Mouse (Mus musculus): Measurements from ENCODE around the gene Spata45.
A peak's percentile ranks its signal among the peaks of the same experiment; 100 is the strongest.
"Not testable (repeated sequence)": the region's sequence is repeated elsewhere in the genome, so short reads cannot be mapped to it uniquely, and the experiment has no call there.

Spata45 gene

DNA sequence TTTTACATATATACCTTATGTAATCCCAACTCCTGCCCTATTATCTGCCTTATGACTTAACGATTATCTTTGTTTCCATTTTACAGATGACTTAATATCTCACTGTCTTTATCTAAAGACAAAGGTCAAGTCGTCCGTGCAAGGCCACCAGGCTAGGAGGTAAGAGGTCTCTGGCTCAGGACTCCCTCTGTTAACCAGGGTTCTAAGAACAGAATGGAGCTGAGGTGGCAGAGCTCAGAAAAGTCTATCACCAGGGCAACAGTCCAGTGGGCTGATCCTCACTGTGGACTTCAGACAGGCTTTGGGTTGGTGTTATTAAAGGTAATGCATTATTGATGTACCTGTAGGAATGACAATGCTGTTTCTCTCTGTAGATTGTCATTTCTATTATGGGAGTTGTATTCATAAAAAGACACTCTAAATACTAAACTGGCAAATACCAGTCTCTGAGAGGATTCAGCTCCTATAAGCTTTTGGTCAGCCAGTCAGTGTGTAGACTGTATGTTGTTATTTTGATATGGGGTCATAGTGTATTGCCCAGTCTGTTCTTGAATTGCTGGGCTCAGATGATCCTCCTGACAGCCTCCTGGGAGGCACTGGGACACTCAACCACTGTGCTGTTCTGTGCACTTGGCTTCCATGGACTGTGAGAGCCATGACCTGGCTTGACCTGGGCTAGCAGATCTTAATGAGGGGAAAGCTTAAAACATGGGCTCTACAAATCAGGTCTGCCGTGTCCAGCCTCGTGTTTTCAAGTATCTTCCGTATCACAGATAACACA lies at the start of gene Spata45:
Gene Spata45, plus strand, starts transcription at position 86 of the 781 bp plus-strand sequence.
- DNase-seq, result no peak

DNA sequence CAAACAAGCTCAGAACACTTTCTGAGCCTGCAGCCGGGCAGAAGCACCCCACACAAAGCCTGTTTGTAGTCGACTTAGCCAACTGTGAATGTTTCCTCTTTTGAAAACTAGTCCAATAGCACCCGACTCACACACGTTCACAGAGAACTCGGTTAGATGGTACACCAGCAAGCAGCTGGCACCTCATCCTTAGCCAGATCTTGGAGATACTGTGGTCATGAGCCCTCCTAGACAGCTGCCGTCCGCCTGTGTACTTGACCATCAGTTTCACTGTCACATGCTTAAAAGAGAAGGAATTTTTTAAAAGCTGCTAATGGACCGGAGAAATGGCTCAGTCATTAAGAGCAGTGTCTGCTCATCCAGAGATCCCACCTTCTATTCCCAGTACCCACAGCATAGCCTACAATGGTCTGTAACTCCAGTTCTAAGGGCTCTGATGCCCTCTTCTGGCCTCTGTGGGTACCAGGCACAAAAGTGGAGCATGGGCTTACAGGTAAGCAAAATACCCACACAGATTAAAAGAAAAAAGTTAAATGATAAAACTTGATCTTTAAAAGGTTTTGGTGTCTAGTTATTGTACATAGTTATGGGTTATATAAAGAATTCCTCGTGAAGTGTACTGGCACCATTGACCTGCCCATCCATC lies 46.9 kb upstream of the Spata45 start:
- no peak for DNase-seq

DNA sequence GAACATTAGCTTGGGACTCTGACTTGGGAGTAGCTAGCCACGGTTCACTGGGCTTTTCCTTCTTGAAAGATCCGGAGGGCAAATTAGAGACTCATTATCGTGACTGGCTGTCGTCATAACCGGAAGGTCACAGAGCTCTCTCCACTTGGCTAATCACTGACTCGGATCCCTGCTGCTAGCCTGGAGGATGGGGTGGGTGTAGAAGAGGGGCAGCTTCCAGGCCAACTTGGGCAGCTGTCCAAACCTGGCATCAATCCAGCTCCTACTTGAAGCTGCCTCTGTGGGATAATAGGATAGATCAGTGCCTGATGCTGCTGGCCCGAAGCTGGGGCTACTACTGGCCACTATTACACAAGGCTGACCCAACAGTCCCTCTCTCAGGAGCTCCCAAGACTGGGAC lies 40.9 kb upstream of the Spata45 start:
- DNase-seq, result no peak

DNA sequence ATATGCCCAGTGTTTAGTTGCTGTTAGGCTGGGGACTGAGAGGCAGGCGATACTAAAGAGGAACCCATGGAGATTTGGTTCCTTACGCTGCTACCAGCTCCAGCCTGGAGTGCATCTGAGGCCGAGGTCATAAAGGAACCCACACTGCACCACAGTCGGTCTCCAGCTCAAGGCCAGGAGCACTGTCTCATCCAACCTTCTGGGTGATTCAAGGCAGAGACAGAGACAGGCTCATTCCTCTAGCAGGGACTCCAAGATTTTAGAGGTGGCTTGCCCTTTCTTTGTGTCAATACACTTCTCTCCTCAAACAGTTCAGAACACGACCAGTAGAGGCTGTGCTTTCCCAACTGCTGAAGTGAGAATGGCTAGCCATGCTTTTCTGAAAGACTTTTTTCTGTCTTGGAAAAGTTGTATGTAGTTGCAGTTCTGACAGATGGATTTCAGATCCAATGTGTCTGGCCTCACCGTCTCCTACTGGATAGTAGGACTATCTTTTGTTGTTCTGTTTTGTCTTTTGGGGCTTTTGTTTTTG lies 40.0 kb upstream of the Spata45 start:
- DNase-seq, result no peak

DNA sequence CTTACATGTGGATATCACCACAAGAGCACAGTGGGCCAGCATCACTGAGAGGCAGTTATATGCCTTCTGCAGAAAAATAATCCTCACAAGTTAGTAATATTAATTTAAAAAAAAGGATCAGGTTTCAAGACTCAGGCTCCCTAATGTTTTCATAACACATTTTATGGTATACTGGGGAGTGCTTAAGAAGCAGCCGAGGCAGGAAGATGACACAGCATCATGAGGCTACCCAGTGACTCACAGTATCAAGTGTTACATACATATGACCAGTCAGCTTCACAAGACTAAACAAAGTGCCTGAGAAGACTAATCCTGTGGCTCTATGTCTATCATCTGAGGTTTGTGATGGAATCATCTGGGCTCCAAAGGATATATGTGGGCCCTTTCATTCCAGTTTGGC lies 38.4 kb upstream of the Spata45 start:
- no peak for DNase-seq

DNA sequence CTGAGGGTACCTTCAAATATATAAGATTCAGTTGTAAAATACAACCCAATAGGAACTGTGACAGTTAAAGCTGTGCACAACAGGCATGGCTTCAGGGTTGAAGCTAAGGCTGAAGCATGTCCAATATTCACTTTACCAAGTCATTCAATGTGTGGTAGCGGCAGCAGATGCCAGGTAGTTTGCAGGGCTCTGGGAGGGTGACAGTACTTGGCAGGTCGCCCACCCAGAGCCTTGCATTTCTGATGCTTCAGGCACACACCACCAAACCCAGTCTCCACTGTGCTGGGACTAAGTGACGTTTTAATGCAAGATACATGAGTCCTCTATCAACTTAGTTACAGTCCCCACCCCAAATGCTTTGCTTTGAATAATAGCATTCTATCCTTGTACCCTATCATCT lies 35.8 kb upstream of the Spata45 start:
- DNase-seq, result no peak

DNA sequence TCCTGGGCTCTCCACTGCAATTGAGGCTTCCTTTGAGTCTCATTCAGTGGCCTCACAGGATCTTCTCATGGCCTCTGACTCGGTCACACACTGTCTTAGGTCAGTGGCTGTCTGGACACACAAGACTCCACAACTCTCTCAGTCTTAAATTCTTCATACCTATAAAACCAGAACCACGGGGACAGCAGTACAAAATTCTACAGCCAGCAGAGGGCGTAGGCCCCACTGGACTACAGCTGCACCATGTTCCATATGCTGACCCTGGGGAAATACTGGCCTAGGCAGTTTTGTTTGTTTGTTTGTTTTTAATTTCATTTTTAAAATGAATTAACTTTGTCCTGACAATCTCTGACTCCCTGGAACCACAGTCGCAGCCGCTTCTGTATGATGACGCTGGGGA lies 34.2 kb upstream of the Spata45 start:
- no peak for DNase-seq

DNA sequence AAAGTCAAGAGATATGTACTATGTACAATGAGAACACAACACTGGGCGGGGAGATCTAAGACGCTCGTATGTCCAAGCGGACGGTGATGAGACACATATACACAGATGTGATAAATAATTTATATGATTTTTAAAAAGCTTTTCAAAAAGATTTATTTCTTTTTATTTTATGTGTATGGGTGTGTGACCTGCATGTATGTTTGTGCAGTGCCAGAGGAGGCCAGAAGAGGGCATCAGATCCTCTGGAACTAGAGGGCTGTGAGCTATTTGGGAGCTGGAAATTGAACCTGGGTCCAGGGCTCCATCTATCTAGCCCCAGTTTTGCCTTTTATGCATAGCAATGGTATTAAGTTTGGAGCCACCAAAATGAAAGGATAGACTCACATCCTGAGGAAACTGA lies 27.7 kb upstream of the Spata45 start:
- no peak for DNase-seq

DNA sequence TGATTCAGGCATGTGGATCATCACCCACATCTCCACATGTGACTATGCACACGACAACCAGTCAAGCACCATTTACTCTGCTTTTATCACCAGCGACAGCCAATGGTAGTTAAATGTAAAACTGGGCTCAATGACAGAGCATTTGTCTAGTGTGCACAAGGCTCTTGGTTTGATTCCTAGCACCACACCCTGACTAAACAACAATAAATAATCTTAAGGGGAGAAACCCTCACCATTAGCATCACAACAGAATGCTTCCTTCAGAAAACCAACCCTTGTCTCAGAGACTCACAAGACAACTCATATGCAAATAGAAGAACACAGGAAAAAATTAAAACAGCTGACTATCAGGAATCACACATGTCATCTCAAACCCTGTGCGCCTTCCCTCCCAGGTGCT lies 22.2 kb upstream of the Spata45 start:
- no peak for DNase-seq

DNA sequence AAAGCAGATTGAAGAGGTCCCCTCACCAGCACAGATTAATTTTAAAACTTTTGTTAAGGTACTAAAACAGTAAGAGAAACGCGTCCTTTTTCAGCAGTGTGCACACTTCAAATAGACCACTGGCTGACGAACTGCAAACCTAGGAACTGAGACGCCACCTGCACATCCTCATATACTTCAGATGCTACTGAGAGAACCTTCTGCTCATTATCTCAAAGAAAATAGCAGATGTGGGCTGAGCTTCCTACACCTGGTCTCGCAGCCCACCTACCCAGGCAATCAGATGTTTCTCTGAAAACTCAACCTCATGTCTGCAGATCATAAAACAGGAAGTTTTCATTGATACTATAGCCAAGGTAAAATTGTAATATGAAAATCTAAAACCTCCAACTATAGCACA lies 16.6 kb upstream of the Spata45 start:
- no peak for DNase-seq

DNA sequence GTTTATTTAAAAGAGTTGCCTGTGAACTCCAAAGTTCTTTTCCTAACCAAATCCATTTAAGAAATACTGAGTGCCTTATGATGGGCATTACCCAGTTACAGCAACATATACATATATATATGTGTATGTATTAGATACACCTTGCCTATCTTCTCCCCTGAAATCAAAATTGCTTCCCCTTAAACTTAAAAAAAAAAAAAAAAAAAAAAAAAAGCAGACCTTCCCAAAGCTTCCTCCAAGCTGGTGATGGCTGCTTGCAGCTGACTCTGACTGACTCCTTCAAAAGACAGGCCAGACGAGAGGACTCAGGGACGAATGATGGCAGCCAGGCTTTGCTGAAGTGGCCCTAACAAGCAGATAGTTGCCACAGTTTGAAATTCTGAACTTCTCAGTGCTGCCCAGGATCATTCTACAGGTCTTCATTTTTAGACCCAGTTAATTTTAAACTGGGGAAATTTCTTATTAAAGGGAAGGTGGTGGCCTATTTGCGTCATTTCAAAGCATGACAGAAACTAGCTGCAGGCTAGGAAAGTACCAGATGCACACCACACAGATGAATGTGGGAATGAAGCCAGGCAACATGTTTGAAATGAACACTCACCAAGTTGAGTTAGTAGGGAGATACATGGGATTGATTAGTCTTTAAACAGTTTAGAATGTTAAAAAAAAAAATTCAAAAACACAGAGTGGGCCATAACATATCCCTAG lies 16.1 kb upstream of the Spata45 start:
- no peak for DNase-seq

DNA sequence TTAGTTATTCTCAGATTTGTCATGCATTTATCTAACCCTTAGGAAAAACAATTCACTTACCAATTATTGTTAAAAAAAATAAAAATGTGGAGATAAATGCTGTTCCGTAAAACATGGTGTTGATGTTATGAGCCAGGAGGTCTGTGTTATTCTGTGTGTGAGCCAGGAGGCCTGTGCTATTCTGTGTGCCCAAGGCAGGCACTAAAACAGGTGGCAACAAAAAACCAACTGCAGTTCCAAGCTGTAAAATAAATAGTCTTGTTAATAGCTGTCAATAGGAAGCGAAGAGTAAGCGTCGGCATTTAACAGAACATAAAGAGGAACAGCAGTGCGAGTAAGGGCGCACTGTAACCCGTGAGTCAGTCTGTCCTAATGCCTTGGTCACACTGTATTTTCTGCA lies 15.4 kb upstream of the Spata45 start:
- no peak for DNase-seq

DNA sequence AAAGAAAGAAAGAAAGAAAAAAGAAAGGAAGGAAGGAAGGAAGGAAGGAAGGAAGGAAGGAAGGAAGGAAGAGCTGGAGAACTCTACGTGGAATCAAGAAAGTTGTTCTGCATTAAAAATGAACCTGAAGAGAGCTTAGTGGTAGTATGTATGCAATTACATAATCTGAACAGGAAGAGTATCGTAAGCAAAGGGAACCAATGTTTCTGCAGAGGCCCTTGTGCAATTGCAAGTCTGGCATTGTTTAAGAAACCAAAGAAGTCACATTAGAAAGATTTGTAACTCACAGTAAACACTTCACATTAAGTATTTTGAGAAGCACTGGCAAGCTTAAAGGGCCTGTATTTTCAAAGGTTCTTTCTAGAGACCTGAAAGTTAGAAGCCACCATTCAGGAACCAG lies 13.3 kb upstream of the Spata45 start:
- DNase-seq, result no peak

DNA sequence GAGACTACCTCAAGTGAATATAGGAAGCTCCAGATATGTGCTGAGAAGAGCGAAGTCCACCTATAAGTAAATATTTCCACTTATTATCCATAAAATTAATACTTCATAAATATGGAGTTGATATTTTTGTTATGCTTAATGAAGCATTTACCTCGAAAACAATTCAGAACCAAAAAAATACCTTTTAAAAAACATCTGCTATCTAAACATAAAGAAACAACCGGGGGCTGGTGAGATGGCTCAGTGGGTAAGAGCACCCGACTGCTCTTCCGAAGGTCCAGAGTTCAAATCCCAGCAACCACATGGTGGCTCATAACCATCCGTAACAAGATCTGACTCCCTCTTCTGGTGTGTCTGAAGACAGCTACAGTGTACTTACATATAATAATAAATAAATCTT lies 12.6 kb upstream of the Spata45 start:
- DNase-seq, result not testable (repeated sequence)

DNA sequence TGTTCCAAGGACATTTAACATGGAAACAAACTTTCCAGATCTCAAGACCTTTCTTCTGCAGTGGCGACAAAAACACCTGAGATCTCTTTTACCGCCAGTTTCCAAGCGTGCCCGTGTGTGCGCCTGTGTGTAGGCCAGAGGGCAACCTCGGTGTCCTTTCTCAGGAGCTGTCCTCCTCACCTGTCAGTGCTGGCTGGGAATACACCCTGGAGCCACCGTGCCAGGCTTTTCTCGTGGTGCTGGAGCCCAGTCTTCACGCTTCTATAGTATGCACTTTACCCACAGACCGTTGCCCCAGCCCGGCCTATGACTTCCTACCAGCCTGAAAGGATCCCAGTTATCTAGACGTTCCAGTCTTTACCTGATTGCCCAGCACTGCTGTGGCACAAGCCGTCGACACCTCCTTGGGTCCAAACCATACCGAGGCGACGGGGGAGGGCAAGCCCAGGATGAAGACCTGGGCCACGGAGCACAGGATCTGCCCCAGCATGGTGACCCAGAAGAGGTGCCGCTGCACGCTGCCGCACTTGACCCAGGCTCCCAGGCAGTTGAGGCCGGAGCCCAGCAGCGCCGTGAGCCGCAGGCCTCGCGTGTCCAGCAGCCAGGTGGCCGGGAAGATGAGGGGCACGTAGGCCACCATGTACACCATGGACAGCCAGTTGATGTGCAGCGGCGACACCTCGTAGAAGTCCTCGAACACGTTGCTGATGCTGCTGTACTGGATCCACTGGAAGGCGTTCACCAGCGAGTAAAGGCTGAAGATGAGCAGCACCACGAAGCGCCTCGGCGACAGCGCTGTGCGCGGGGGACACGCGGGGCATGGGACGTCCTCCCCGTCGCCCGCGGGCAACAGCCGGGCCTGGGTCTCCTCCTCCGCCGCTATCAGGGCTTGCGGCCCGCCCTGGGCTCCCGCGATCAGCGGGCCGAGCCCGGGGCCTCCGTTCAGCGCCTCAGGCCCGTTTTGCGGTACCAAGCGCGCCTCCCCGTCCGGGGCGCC lies 11.1 kb upstream of the Spata45 start:
- DNase-seq, result peak; percentile 38

DNA sequence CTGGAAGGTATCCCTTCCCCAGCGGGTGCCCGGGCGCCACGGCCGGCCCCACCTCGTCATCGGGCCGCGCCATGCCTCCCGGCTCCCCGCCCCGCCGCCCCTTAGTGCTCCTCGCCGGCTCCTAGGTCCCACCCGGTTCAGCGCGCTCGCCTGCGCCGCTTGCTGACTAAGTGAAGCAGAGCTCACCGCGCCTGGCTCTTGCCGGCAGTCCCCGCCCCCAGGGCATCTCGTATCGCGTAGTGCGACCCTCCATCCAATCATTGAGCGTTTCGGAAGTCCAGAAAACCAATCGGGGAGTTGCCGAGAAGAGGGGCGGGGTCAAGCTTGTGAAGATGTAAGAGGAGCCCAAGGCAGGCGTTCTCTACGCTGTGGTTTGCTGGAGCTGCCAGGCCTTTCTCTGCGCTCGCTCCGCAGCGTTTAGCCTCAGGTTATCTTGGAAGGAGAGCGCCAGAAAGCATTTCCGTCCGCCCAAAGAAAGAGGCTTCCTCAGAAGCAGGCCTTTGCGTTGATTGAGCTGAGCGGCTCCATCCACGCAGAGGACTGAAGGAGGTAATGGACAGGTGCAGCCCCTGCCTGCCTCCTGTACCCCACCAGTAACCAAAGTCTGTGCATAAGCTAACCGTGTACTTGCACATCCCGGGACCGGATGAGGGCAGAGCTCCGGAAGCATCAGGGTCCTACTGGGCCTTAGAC lies 10.3 kb upstream of the Spata45 start, which contains the start of gene Flvcr1:
Gene Flvcr1, minus strand, starts transcription at position 138 of the 693 bp plus-strand sequence.
- peak; percentile 99 for DNase-seq

DNA sequence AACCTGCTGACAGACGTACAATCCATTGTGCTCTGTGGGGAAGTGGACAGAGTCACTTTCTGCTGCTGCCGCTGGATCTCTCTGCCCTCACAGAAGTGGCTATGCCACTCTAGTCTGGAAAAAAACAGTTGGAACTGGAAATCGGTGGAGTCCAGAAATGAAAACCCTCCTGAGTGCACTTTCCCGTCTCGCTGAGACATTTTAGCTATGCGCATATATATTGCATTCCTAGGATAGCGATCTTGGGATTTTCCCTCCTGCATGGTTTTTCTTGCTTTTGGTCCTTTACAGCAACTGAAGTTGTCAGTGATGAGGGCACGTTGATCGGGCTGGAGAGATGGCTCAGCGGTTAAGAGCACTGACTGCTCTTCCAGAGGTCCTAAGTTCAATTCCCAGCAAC lies 6.3 kb upstream of the Spata45 start:
- DNase-seq, result no peak

DNA sequence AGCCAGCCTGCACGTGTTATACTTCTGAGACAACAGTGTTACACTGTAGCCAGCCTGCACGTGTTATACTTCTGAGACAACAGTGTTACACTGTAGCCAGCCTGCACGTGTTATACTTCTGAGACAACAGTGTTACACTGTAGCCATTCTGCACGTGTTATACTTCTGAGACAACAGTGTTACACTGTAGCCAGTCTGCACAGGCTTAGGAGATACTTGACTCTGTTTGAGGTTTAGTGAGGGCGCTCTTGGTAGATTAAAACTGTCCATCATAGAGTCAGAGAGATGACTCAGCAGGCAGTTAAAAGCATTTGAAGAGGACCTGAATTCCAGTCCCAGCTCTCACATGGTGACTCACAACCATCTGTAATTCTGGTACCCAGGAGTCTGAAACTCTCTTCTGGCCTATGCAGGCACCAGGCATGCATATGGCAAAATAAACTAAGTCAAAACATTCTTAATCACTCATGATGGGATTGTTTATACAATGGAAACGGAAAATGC lies 5.5 kb upstream of the Spata45 start:
- not testable (repeated sequence) for DNase-seq

DNA sequence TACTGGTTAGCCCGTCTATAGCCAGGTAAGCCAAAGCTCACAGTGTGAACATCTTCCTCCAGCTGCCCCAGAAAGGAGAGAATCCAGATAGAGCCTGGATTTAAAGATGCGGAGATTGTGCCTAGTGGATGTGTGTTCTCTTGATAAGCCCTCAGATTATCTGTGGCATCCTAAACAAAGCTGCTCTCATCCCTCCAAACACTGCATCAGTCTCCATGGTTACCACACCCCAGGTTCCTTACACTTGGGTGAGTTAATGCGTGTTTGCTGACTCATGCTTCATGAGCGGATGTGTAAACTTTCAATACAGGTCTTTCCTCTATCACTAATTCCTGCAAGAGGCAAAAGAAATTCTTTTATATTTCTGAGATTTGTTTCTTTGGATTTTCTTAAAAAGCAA lies 790 bp upstream of the Spata45 start:
- DNase-seq, result no peak

DNA sequence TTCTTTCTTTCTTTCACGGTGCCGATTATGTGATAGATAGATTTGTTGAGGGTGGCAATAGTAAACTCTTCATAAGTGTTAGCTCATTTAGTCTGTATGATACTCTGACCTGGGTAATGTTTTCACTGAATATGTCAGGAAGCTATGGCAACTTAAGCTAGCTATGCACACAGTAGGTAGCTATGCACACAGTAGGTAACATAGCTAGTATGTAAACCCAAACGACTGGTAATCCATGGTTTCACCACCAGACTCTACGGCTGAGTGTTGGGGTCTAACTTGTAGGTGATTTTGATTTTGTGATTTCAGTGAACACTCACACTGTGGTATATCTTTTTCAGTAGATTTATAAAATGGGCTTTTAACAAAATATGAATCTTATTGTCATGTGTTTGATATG lies 1.6 kb downstream of the Spata45 start:
- DNase-seq, result no peak

DNA sequence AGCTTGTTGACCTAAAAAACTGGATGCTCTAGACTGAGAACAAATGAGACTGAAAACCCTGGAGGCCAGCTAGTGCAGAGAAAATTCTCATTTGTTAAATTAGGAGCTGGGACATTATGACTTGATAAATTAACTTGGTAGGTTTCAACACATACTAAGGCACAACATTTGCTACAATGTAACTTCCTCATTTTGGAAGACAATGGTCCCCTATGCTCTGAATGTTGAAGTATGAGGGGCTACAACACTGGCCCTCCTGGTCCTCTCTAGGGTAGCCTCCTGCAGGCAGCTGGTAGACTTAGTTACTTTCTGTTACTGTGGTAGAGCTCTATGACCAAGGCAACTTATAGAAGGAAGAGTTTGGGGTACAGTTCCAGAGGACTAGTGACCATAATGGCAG lies 4.9 kb downstream of the Spata45 start:
- no peak for DNase-seq

DNA sequence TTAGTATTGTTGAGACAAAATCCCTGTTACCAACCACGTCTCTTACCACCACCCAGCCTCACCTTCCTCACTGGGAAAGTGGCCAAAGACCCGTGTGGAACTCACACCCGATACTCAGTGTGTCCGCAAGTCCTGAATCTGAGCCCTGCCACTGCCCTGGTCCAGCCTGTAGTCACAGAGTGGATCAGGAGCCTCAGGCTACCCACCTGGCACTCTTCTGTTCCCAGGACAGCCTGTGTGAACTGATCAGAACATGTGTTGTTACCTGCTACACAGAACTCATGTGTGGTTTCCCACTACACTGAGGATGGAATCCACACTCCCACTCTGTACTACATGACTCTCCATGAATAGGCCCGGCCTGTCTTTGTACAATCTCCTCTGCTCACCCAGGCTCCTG lies 5.7 kb downstream of the Spata45 start:
- DNase-seq, result no peak

Measured in cerebellum, adult 11-12 months (tissue).